Comparison of ENCODE assay signal across 7 mouse cellular contexts in the genomic region with DNA sequence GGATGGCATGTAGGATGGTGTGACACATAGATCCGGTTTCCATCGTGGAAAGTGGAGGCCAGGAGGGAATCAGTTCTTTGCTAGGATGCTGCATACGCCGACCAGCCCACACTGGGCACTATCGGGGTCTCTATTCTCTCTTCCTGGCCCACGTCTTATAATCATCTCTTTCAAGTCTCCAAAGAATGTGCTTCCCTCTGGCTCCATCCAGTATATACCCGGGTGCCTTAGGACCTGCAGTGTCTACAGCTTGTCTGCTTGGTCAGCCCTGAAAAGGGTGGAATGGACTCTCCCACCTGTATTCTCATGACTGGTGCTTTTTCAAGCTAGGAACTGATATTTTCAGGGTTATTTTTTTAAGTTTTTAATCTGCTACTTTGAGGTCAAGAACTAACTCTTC. TPM values are rescaled to one million over a fixed set of nuclear protein-coding genes. Genes with fewer than 3 reads are reported as not detected.
DNase-seq lines count a peak whose midpoint lies in the region; ATAC-seq and TF ChIP-seq lines count a peak whose summit lies in the region.

No protein-coding gene starts in this region.

- peak overlapping the region; percentile 98; the same call in 1 of the 2 replicates for H3K27ac ChIP-seq in lung, embryonic 16.5 days (ENCODE audit: low read length)
- H3K27ac ChIP-seq in embryonic fibroblast, embryonic 13.5 days (ENCODE audit: insufficient read depth, low read length), result peak overlapping the region; percentile 78
- H3K27ac ChIP-seq in kidney, embryonic 16.5 days (ENCODE audit: low read length), result peak overlapping the region; percentile 99
- peak overlapping the region; percentile 93 for H3K27ac ChIP-seq in olfactory bulb, adult 2 months (ENCODE audit: insufficient read depth, low read depth, low read length)

- DNase-seq in lung, postnatal 10 days, result no peak
- no peak for DNase-seq in adrenal gland, adult 8-10 months
- no peak for DNase-seq in right cerebral cortex, postnatal 25 days

- peak overlapping the region; percentile 91 for H3K4me2 ChIP-seq in lung, embryonic 16.5 days (ENCODE audit: low read depth, low read length)
- peak overlapping the region; percentile 75 for H3K4me2 ChIP-seq in kidney, embryonic 16.5 days (replicated peaks; ENCODE audit: low read depth, low read length)

- no peak for ATAC-seq in lung, embryonic 16.5 days (ENCODE audit: low read depth)
- ATAC-seq in kidney, embryonic 16.5 days (ENCODE audit: low FRiP score, low TSS enrichment), result no peak

- peak overlapping the region; percentile 73 for H3K4me3 ChIP-seq in lung, embryonic 16.5 days (ENCODE audit: low read length)
- H3K4me3 ChIP-seq in embryonic fibroblast, embryonic 13.5 days (ENCODE audit: insufficient read depth, low read length), result peak overlapping the region; percentile 80
- peak overlapping the region; percentile 94 for H3K4me3 ChIP-seq in kidney, embryonic 16.5 days (ENCODE audit: low read length)
- H3K4me3 ChIP-seq in olfactory bulb, adult 2 months (ENCODE audit: insufficient read depth, low read depth, low read length), result peak overlapping the region; percentile 91

- no peaks in the 10 kb centered on the region for H3K36me3 ChIP-seq in lung, embryonic 16.5 days (ENCODE audit: control insufficient read depth, insufficient read depth, low read length)
- H3K36me3 ChIP-seq in kidney, embryonic 16.5 days (ENCODE audit: insufficient read depth, low read length), result no peaks in the 10 kb centered on the region

- whole genome bisulfite sequencing in lung, embryonic 16.5 days, result 21% methylated on average over 7 of the region's 7 CpGs
- 30% methylated on average over 7 of the region's 7 CpGs for WGBS in kidney, embryonic 16.5 days
- 24% methylated on average over 7 of the region's 7 CpGs for WGBS in olfactory bulb, adult 2 months

- TF ChIP-seq POLR2A in embryonic fibroblast, embryonic 13.5 days (IDR thresholded peaks at IDR 0.05; ENCODE audit: low read depth, low read length), result no peak
- TF ChIP-seq POLR2A in olfactory bulb, adult 2 months (IDR thresholded peaks at IDR 0.05; ENCODE audit: insufficient read depth, low read depth, low read length), result no peak

- no peaks in the 10 kb centered on the region for H3K27me3 ChIP-seq in lung, embryonic 16.5 days (ENCODE audit: control insufficient read depth, insufficient read depth, low read depth, low read length)
- H3K27me3 ChIP-seq in kidney, embryonic 16.5 days (ENCODE audit: insufficient read depth, low read length), result no peaks in the 10 kb centered on the region

- TF ChIP-seq CTCF in embryonic fibroblast, embryonic 13.5 days (IDR thresholded peaks at IDR 0.05; ENCODE audit: borderline replicate concordance, insufficient read depth, low read length), result no peak
- TF ChIP-seq CTCF in olfactory bulb, adult 2 months (IDR thresholded peaks at IDR 0.05; ENCODE audit: insufficient read depth, low read depth, low read length), result no peak

- peaks cover 49% of the 10 kb centered on the region for H3K4me1 ChIP-seq in lung, embryonic 16.5 days (replicated peaks; ENCODE audit: control insufficient read depth, insufficient read depth, low read length)
- peaks cover 22% of the 10 kb centered on the region for H3K4me1 ChIP-seq in embryonic fibroblast, embryonic 13.5 days (ENCODE audit: control insufficient read depth, insufficient read depth, low read length)
- peaks cover 63% of the 10 kb centered on the region for H3K4me1 ChIP-seq in kidney, embryonic 16.5 days (ENCODE audit: insufficient read depth, low read length)
- H3K4me1 ChIP-seq in olfactory bulb, adult 2 months (ENCODE audit: control insufficient read depth, insufficient read depth, low read length), result peaks cover 17% of the 10 kb centered on the region

- no peaks in the 10 kb centered on the region for H3K9me3 ChIP-seq in lung, embryonic 16.5 days (ENCODE audit: control insufficient read depth, low read length)
- H3K9me3 ChIP-seq in kidney, embryonic 16.5 days (ENCODE audit: low read length), result no peaks in the 10 kb centered on the region

- H3K9ac ChIP-seq in lung, embryonic 16.5 days (ENCODE audit: low read length), result peak overlapping the region; percentile 88
- H3K9ac ChIP-seq in kidney, embryonic 16.5 days (replicated peaks; ENCODE audit: low read length), result peak overlapping the region; percentile 98

RNA-seq across cellular contexts. Expression of a gene that starts 1.3 kb away (rescaled TPM):
- polyA plus RNA-seq in lung, embryonic 16.5 days (2015; fragmentation: Nextera tagmentation; extraction: Ambion mirVana), result 115 and 118 TPM in 2 replicates
- polyA plus RNA-seq in embryonic fibroblast, embryonic 13.5 days (2011; ENCODE audit: insufficient read length, low read depth, missing spikeins), result 211 and 238 TPM in 2 replicates
- polyA plus RNA-seq in kidney, embryonic 16.5 days (2015; fragmentation: Nextera tagmentation; extraction: Ambion mirVana), result 362 and 426 TPM in 2 replicates
- 138 and 333 TPM in 2 replicates for polyA plus RNA-seq in olfactory bulb, adult 2 months (2012; ENCODE audit: insufficient read depth, insufficient read length, low replicate concordance, missing spikeins)
- 100 to 1,000 TPM; 800 to 966 (median 845) TPM for total RNA-seq in adrenal gland, adult 8-10 months (2022)
